ENCODE assay signal across 25 mouse cellular contexts in the genomic region with DNA sequence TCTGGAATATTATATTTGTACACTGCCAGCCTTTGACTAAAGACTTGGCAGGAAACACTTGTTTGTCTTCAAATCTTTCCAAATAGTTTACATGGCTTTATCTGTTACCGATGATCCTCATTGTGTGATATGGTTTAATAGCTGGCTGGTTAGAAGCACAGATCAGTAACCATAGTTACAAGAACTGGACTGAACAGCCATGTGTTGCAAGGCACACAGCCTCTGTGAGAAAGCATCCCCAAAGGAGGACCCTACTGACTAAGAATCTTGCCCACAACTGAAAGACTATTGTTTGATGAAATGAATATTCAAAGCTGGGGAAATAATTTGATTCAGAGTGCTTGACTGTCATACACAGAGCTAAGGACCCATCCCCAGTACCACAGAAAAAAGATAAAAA.
DNase-seq lines count a peak whose midpoint lies in the region; ATAC-seq and TF ChIP-seq lines count a peak whose summit lies in the region.
"Had no signal": no experiment of that assay in that cellular context is flagged by ENCODE, and none has a peak within 500 bp of the region (broad histone marks: within the 10 kb centered on the region; RNA-seq: fewer than 3 reads in every experiment).

No protein-coding gene starts in this region.

- H3K9ac ChIP-seq in forebrain, embryonic 14.5 days (ENCODE audit: low read length), result no peak overlapping the region
- no peak overlapping the region for H3K9ac ChIP-seq in midbrain, embryonic 13.5 days (replicated peaks)
- no peak overlapping the region for H3K9ac ChIP-seq in midbrain, embryonic 16.5 days (ENCODE audit: low read depth, low read length)
- no peak overlapping the region for H3K9ac ChIP-seq in hindbrain, embryonic 12.5 days
- no peak overlapping the region for H3K9ac ChIP-seq in hindbrain, postnatal 0 days (replicated peaks; ENCODE audit: low read length)
- H3K9ac ChIP-seq: kidney, embryonic 15.5 days; limb, embryonic 13.5 days; lung, embryonic 15.5 days had no signal

- no peak overlapping the region for H3K27ac ChIP-seq in forebrain, embryonic 14.5 days (ENCODE audit: low read depth, low read length)
- no peak overlapping the region for H3K27ac ChIP-seq in forebrain, embryonic 10.5 days
- no peak overlapping the region for H3K27ac ChIP-seq in midbrain, embryonic 13.5 days
- H3K27ac ChIP-seq in midbrain, embryonic 16.5 days (ENCODE audit: low read length), result no peak overlapping the region
- H3K27ac ChIP-seq in hindbrain, embryonic 12.5 days, result no peak overlapping the region; the same call in 1 of the 2 replicates
- no peak overlapping the region for H3K27ac ChIP-seq in hindbrain, postnatal 0 days
- H3K27ac ChIP-seq in gastrocnemius, adult 2 months, result no peak overlapping the region
- H3K27ac ChIP-seq: kidney, embryonic 15.5 days; layer of hippocampus, adult 2 months; limb, embryonic 13.5 days; lung, embryonic 15.5 days had no signal

- no peak overlapping the region for H3K4me3 ChIP-seq in forebrain, embryonic 14.5 days (ENCODE audit: low read depth, low read length)
- H3K4me3 ChIP-seq in forebrain, embryonic 10.5 days, result no peak overlapping the region
- no peak overlapping the region for H3K4me3 ChIP-seq in midbrain, embryonic 13.5 days (replicated peaks)
- H3K4me3 ChIP-seq in midbrain, embryonic 16.5 days (ENCODE audit: low read depth, low read length), result no peak overlapping the region
- no peak overlapping the region for H3K4me3 ChIP-seq in hindbrain, embryonic 12.5 days
- no peak overlapping the region for H3K4me3 ChIP-seq in hindbrain, postnatal 0 days (ENCODE audit: low read length)
- no peak overlapping the region for H3K4me3 ChIP-seq in gastrocnemius, adult 2 months
- H3K4me3 ChIP-seq: erythroblast, embryonic 14.5 days; kidney, embryonic 15.5 days; layer of hippocampus, adult 2 months; limb, embryonic 13.5 days; lung, embryonic 15.5 days had no signal

- H3K27me3 ChIP-seq in forebrain, embryonic 14.5 days (replicated peaks; ENCODE audit: control insufficient read depth, insufficient read depth, low read length), result no peaks in the 10 kb centered on the region
- H3K27me3 ChIP-seq in forebrain, embryonic 10.5 days (ENCODE audit: poor library complexity, severe bottlenecking), result no peaks in the 10 kb centered on the region
- no peaks in the 10 kb centered on the region for H3K27me3 ChIP-seq in midbrain, embryonic 13.5 days
- H3K27me3 ChIP-seq in midbrain, embryonic 16.5 days (ENCODE audit: control insufficient read depth, insufficient read depth, low read depth, low read length), result no peaks in the 10 kb centered on the region
- H3K27me3 ChIP-seq in hindbrain, embryonic 12.5 days, result no peaks in the 10 kb centered on the region
- H3K27me3 ChIP-seq in hindbrain, postnatal 0 days (ENCODE audit: insufficient read depth, low read length), result no peaks in the 10 kb centered on the region
- H3K27me3 ChIP-seq: kidney, embryonic 15.5 days; limb, embryonic 13.5 days; lung, embryonic 15.5 days had no signal

- peak; percentile 10 for DNase-seq in forebrain, embryonic 14.5 days (ENCODE audit: low spot score)
- DNase-seq in forebrain, embryonic 10.5 days (ENCODE audit: extremely low spot score, low spot score), result no peak
- DNase-seq in hindbrain, postnatal 0 days (ENCODE audit: low spot score), result peak; percentile 25
- DNase-seq in gastrocnemius, adult 2 months, result no peak
- DNase-seq in ovary, postnatal 10 days (ENCODE audit: low spot score), result no peak
- DNase-seq: adrenal gland, postnatal 25 days; cerebellum, adult 18-20 months; cerebellum, postnatal 10 days; gastrocnemius, postnatal 25 days; heart, adult 11 months; heart, postnatal 4 days; kidney, adult 18-20 months; kidney, postnatal 25 days; thymus, adult 2 months; thymus, postnatal 36 days had no signal

- H3K4me1 ChIP-seq in forebrain, embryonic 14.5 days (ENCODE audit: control insufficient read depth, insufficient read depth, low read length), result no peaks in the 10 kb centered on the region
- H3K4me1 ChIP-seq in forebrain, embryonic 10.5 days, result 0 out of 2 replicates have a peak, but pooled peaks cover 4% of the 10 kb centered on the region
- H3K4me1 ChIP-seq in midbrain, embryonic 13.5 days (replicated peaks), result peaks cover 7% of the 10 kb centered on the region
- H3K4me1 ChIP-seq in midbrain, embryonic 16.5 days (ENCODE audit: control insufficient read depth, insufficient read depth, low read length), result peaks cover 2% of the 10 kb centered on the region; the same call in 1 of the 2 replicates
- H3K4me1 ChIP-seq in hindbrain, embryonic 12.5 days, result peaks cover 4% of the 10 kb centered on the region
- no peaks in the 10 kb centered on the region for H3K4me1 ChIP-seq in hindbrain, postnatal 0 days (ENCODE audit: insufficient read depth, low read length)
- H3K4me1 ChIP-seq: kidney, embryonic 15.5 days; limb, embryonic 13.5 days; lung, embryonic 15.5 days had no signal

- ATAC-seq in forebrain, embryonic 14.5 days, result peak; percentile 50; the same call in 1 of the 2 replicates
- ATAC-seq in midbrain, embryonic 13.5 days, result peak; percentile 90
- no peak; the same call in 1 of the 2 replicates for ATAC-seq in midbrain, embryonic 16.5 days
- ATAC-seq in hindbrain, embryonic 12.5 days (ENCODE audit: low FRiP score), result peak; percentile 90
- ATAC-seq in hindbrain, postnatal 0 days, result peak; percentile 51; the same call in 1 of the 2 replicates

- no peaks in the 10 kb centered on the region for H3K36me3 ChIP-seq in forebrain, embryonic 14.5 days (ENCODE audit: control insufficient read depth, insufficient read depth, low read length)
- no peaks in the 10 kb centered on the region for H3K36me3 ChIP-seq in forebrain, embryonic 10.5 days (replicated peaks)
- H3K36me3 ChIP-seq in midbrain, embryonic 13.5 days, result no peaks in the 10 kb centered on the region
- H3K36me3 ChIP-seq in midbrain, embryonic 16.5 days (ENCODE audit: control insufficient read depth, insufficient read depth, low read length), result no peaks in the 10 kb centered on the region
- no peaks in the 10 kb centered on the region for H3K36me3 ChIP-seq in hindbrain, embryonic 12.5 days
- no peaks in the 10 kb centered on the region for H3K36me3 ChIP-seq in hindbrain, postnatal 0 days (ENCODE audit: insufficient read depth, low read length)
- H3K36me3 ChIP-seq: kidney, embryonic 15.5 days; limb, embryonic 13.5 days; lung, embryonic 15.5 days had no signal

- TF ChIP-seq CTCF in hindbrain, postnatal 0 days (IDR thresholded peaks at IDR 0.05; ENCODE audit: low read depth), result no peak
- TF ChIP-seq CTCF in gastrocnemius, adult 2 months (IDR thresholded peaks at IDR 0.05), result no peak

- no peak overlapping the region for H3K4me2 ChIP-seq in forebrain, embryonic 14.5 days (ENCODE audit: low read length)
- H3K4me2 ChIP-seq in midbrain, embryonic 13.5 days (replicated peaks), result no peak overlapping the region
- H3K4me2 ChIP-seq in midbrain, embryonic 16.5 days (ENCODE audit: low read length), result no peak overlapping the region
- no peak overlapping the region for H3K4me2 ChIP-seq in hindbrain, embryonic 12.5 days (replicated peaks)
- no peak overlapping the region for H3K4me2 ChIP-seq in hindbrain, postnatal 0 days (ENCODE audit: low read depth, low read length)
- H3K4me2 ChIP-seq: heart, embryonic 11.5 days; kidney, embryonic 15.5 days; limb, embryonic 13.5 days; liver, embryonic 11.5 days; lung, embryonic 15.5 days had no signal

- intact Hi-C loops in gastrocnemius, adult 2 months (cut with DNase I), result no loop called here

- 44% methylated on average over 1 of the region's 1 CpGs for WGBS in forebrain, embryonic 14.5 days
- WGBS in forebrain, embryonic 10.5 days, result 83% methylated on average over 1 of the region's 1 CpGs
- 13% methylated on average over 1 of the region's 1 CpGs for WGBS in midbrain, embryonic 13.5 days
- 18% methylated on average over 1 of the region's 1 CpGs for WGBS in midbrain, embryonic 16.5 days
- 26% methylated on average over 1 of the region's 1 CpGs for WGBS in hindbrain, embryonic 12.5 days
- WGBS in hindbrain, postnatal 0 days, result 18% methylated on average over 1 of the region's 1 CpGs

- H3K9me3 ChIP-seq in forebrain, embryonic 14.5 days (replicated peaks; ENCODE audit: control insufficient read depth, low read length), result no peaks in the 10 kb centered on the region
- H3K9me3 ChIP-seq in forebrain, embryonic 10.5 days, result no peaks in the 10 kb centered on the region
- no peaks in the 10 kb centered on the region for H3K9me3 ChIP-seq in midbrain, embryonic 13.5 days
- H3K9me3 ChIP-seq in midbrain, embryonic 16.5 days (replicated peaks; ENCODE audit: control insufficient read depth, low read length, poor library complexity, severe bottlenecking), result no peaks in the 10 kb centered on the region
- H3K9me3 ChIP-seq in hindbrain, embryonic 12.5 days (replicated peaks), result no peaks in the 10 kb centered on the region
- no peaks in the 10 kb centered on the region for H3K9me3 ChIP-seq in hindbrain, postnatal 0 days (ENCODE audit: low read length)
- H3K9me3 ChIP-seq: kidney, embryonic 15.5 days; limb, embryonic 13.5 days; lung, embryonic 15.5 days had no signal

Comparison
In these comparisons a context has a peak if more than half of its experiments do, and no peak if none do; other contexts are left out.
1. DNase-seq: peak in forebrain, embryonic 14.5 days (single experiment) and hindbrain, postnatal 0 days (single experiment); none in forebrain, embryonic 10.5 days (single experiment), gastrocnemius, adult 2 months (single experiment) and ovary, postnatal 10 days (single experiment).